Mouse (Mus musculus) liver, adult 2 months (tissue): Measurements from ENCODE around the gene Kcnh1. TPM values are rescaled to one million over a fixed set of nuclear protein-coding genes. Genes with fewer than 3 reads are reported as not detected.

Experiments used
- DNase-seq: peaks from one replicate; pipeline ENCODE4 v3.0.0-alpha.2; 2011; ENCODE audit warnings: low read depth, low spot score; ENCODE audit errors: extremely low read depth
- H3K27ac ChIP-seq: fragments of 200-500 bp; replicated peaks from 2 replicates; pipeline ENCODE4 v1.5.1; 2012; ENCODE audit warnings: low read depth, mild to moderate bottlenecking, control low read depth, inconsistent platforms, low read length; ENCODE audit not compliant: insufficient read depth
- H3K27me3 ChIP-seq: fragments of 200-500 bp; 2 replicates; pipeline ENCODE4 v1.6.1; 2012; ENCODE audit warnings: mild to moderate bottlenecking, moderate library complexity, low read length, inconsistent platforms; ENCODE audit not compliant: control insufficient read depth, insufficient read depth
- H3K36me3 ChIP-seq: fragments of 200-500 bp; 2 replicates; pipeline ENCODE4 v1.6.1; 2012; ENCODE audit warnings: low read length, inconsistent platforms; ENCODE audit not compliant: control insufficient read depth, insufficient read depth
- H3K4me1 ChIP-seq: fragments of 200-500 bp; 2 replicates; pipeline ENCODE4 v1.6.1; 2011; ENCODE audit warnings: low read length; ENCODE audit not compliant: control insufficient read depth, insufficient read depth
- H3K4me3 ChIP-seq: fragments of 200-500 bp; 2 replicates; pipeline ENCODE4 v1.5.1; 2011; ENCODE audit warnings: low read depth, mild to moderate bottlenecking, control low read depth, low read length, moderate library complexity; ENCODE audit not compliant: insufficient read depth
- H3K79me2 ChIP-seq: fragments of 200-500 bp; 2 replicates; pipeline ENCODE4 v1.6.1; 2012; ENCODE audit warnings: inconsistent platforms, mild to moderate bottlenecking, low read length, moderate library complexity; ENCODE audit not compliant: control insufficient read depth, insufficient read depth
- H3K9ac ChIP-seq: fragments of 200-500 bp; 2 replicates; pipeline ENCODE4 v1.6.1; 2012; ENCODE audit warnings: low read depth, mild to moderate bottlenecking, control low read depth, inconsistent platforms, low read length
- CTCF ChIP-seq: fragments of 200-500 bp; IDR thresholded peaks from 2 replicates; pipeline ENCODE4 v1.5.1; 2011; ENCODE audit warnings: low read depth, low read length, control low read depth
- POLR2A ChIP-seq: fragments of 200-500 bp; IDR thresholded peaks from 2 replicates; pipeline ENCODE4 v1.6.1; 2011; ENCODE audit warnings: low read length, control low read depth; ENCODE audit not compliant: insufficient read depth; ENCODE audit errors: extremely low read depth
- WGBS: fragments of 180-500 bp; shearing (Covaris S2); methylation state at CpG from one replicate; pipeline ENCODE4 v1.1.7; 2018; 5-methylcytosine and 5-hydroxymethylcytosine counted together
- polyA plus RNA-seq: library from polyadenylated mRNA; depleted of rRNA; stranded (reverse); fragments of >200 nt; gene quantifications from 2 replicates; pipeline ENCODE4 v1.2.3, GENCODE M21; 2012
- total RNA-seq: library from RNA; depleted of rRNA; stranded (reverse); fragments of >200 nt; gene quantifications from 2 replicates; pipeline ENCODE4 v1.2.3, GENCODE M21; 2014

Kcnh1 gene
- total and polyA plus RNA-seq, 2 experiments, result not detected

- WGBS, result 19% methylated on average over 4 of the region's 4 CpGs
Observed at GRCm38 (mm10) chr1:192224161-192224560, 33.6 kb downstream of the Kcnh1 start.

GRCm38 (mm10) chr1:192232696-192233095 lies 42.1 kb downstream of the Kcnh1 start:
- no peaks in the 10 kb centered on the region for H3K36me3 ChIP-seq
- WGBS, result 33% methylated on average over 1 of the region's 1 CpGs
- no peak overlapping the region for H3K4me3 ChIP-seq
- no peaks in the 10 kb centered on the region for H3K79me2 ChIP-seq
- no peak for DNase-seq
- H3K4me1 ChIP-seq, result no peaks in the 10 kb centered on the region
- H3K9ac ChIP-seq, result no peak overlapping the region
- TF ChIP-seq CTCF, result no peak
- no peak for TF ChIP-seq POLR2A
- H3K27me3 ChIP-seq, result 0 out of 2 replicates have a peak, but pooled peaks cover 2% of the 10 kb centered on the region
- H3K27ac ChIP-seq, result no peak overlapping the region

More at GRCm38 (mm10) chr1:192224161-192224560, 33.6 kb downstream of the Kcnh1 start:
- no peak for TF ChIP-seq CTCF
- TF ChIP-seq POLR2A, result no peak
- DNase-seq, result peak; percentile 2
- Histone ChIP-seq H3K9ac (no peak overlapping the region), H3K79me2 (no peaks in the 10 kb centered on the region), H3K4me3 (no peak overlapping the region), H3K27ac (no peak overlapping the region), H3K27me3 (0 out of 2 replicates have a peak, but pooled peaks cover 2% of the 10 kb centered on the region), H3K4me1 (no peaks in the 10 kb centered on the region), H3K36me3 (no peaks in the 10 kb centered on the region)

- Histone ChIP-seq H3K79me2 (no peaks in the 10 kb centered on the region), H3K9ac (no peak overlapping the region), H3K36me3 (no peaks in the 10 kb centered on the region), H3K4me3 (no peak overlapping the region), H3K27ac (no peak overlapping the region), H3K4me1 (no peaks in the 10 kb centered on the region), H3K27me3 (no peaks in the 10 kb centered on the region)
- WGBS, result 75% methylated on average over 3 of the region's 3 CpGs
- no peak for DNase-seq
- TF ChIP-seq CTCF, result no peak
- TF ChIP-seq POLR2A, result no peak
Observed at GRCm38 (mm10) chr1:192246836-192247235, 56.3 kb downstream of the Kcnh1 start.

- Histone ChIP-seq H3K4me1 (no peaks in the 10 kb centered on the region), H3K36me3 (no peaks in the 10 kb centered on the region), H3K27ac (no peak overlapping the region), H3K9ac (no peak overlapping the region), H3K4me3 (no peak overlapping the region), H3K79me2 (no peaks in the 10 kb centered on the region), H3K27me3 (no peaks in the 10 kb centered on the region)
- TF ChIP-seq CTCF (no peak), POLR2A (no peak)
- WGBS, result 89% methylated on average over 5 of the region's 5 CpGs
- no peak for DNase-seq
Observed at GRCm38 (mm10) chr1:192259146-192259545, 68.6 kb downstream of the Kcnh1 start.

- Histone ChIP-seq H3K27ac (no peak overlapping the region), H3K4me1 (no peaks in the 10 kb centered on the region), H3K79me2 (no peaks in the 10 kb centered on the region), H3K27me3 (no peaks in the 10 kb centered on the region), H3K36me3 (no peaks in the 10 kb centered on the region), H3K4me3 (no peak overlapping the region), H3K9ac (no peak overlapping the region)
- 76% methylated on average over 7 of the region's 7 CpGs for whole genome bisulfite sequencing
- no peak for DNase-seq
- TF ChIP-seq POLR2A (no peak), CTCF (no peak)
Observed at GRCm38 (mm10) chr1:192259616-192260015, 69.0 kb downstream of the Kcnh1 start.

- H3K79me2 ChIP-seq, result no peaks in the 10 kb centered on the region
- no peak overlapping the region for H3K9ac ChIP-seq
- no peaks in the 10 kb centered on the region for H3K36me3 ChIP-seq
- no peak for DNase-seq
- no peak overlapping the region for H3K27ac ChIP-seq
- WGBS, result 89% methylated on average over 1 of the region's 1 CpGs
- TF ChIP-seq POLR2A (no peak), CTCF (no peak)
- H3K27me3 ChIP-seq, result 0 out of 2 replicates have a peak, but pooled peaks cover 2% of the 10 kb centered on the region
- H3K4me1 ChIP-seq, result no peaks in the 10 kb centered on the region
- no peak overlapping the region for H3K4me3 ChIP-seq
Observed at GRCm38 (mm10) chr1:192265704-192266103, 75.1 kb downstream of the Kcnh1 start.
